Mouse (Mus musculus): ENCODE results near the gene Dcakd.

- TF ChIP-seq GATA1 (IDR thresholded peaks at IDR 0.05; ENCODE audit: borderline replicate concordance, low read length) (no peak), POLR2AphosphoS5 (IDR thresholded peaks at IDR 0.05; ENCODE audit: insufficient replicate concordance, low read depth, low read length) (no peak)
These were observed 23.9 kb upstream of the Dcakd start for GRCm38 (mm10) chr11:103052078-103052477.

Measured in G1E (cell line).